Mouse (Mus musculus) lung, embryonic 16.5 days (tissue): ENCODE measurements at regions not wholly inside any gene's neighbourhood (a gene's known extent, or its start where the extent isn't known, plus 50 kb on each side); places are given as distances from the start of the nearest gene placed in this dataset.
"Not testable (repeated sequence)": the region's sequence is repeated elsewhere in the genome, so short reads cannot be mapped to it uniquely, and the experiment has no call there.

Experiments used
- ATAC-seq: fragments of 200-750 bp; cut with Nextera tagmentation; 2 replicates; pipeline ENCODE4 v1.8.0; 2017; ENCODE audit warnings: low read depth, mild to moderate bottlenecking, moderate library complexity
- H3K27ac ChIP-seq: fragments of 300-500 bp; sonication (generic); 2 replicates; pipeline ENCODE4 v1.5.1; 2014; ENCODE audit warnings: mild to moderate bottlenecking, control low read depth, low read length
- H3K27me3 ChIP-seq: fragments of 300-500 bp; sonication (generic); 2 replicates; pipeline ENCODE4 v1.6.1; 2014; ENCODE audit warnings: low read depth, low read length, mixed read lengths; ENCODE audit not compliant: control insufficient read depth, insufficient read depth
- H3K36me3 ChIP-seq: fragments of 300-500 bp; sonication (generic); 2 replicates; pipeline ENCODE4 v1.6.1; 2014; ENCODE audit warnings: low read length; ENCODE audit not compliant: control insufficient read depth, insufficient read depth
- H3K4me1 ChIP-seq: fragments of 300-500 bp; sonication (generic); replicated peaks from 2 replicates; pipeline ENCODE4 v1.6.1; 2014; ENCODE audit warnings: low read length, mixed read lengths; ENCODE audit not compliant: control insufficient read depth, insufficient read depth
- H3K4me2 ChIP-seq: fragments of 300-500 bp; sonication (generic); 2 replicates; pipeline ENCODE4 v1.6.1; 2014; ENCODE audit warnings: low read depth, low read length, control low read depth
- H3K4me3 ChIP-seq: fragments of 300-500 bp; sonication (generic); 2 replicates; pipeline ENCODE4 v1.5.1; 2014; ENCODE audit warnings: mild to moderate bottlenecking, low read length, control low read depth
- H3K9ac ChIP-seq: fragments of 300-500 bp; sonication (generic); 2 replicates; pipeline ENCODE4 v1.6.1; 2014; ENCODE audit warnings: low read length, control low read depth
- H3K9me3 ChIP-seq: fragments of 300-500 bp; sonication (generic); 2 replicates; pipeline ENCODE4 v1.6.1; 2016; ENCODE audit warnings: low read length; ENCODE audit not compliant: control insufficient read depth
- WGBS: fragments of 180-500 bp; shearing (Covaris S2); extraction: QIAGEN DNeasy Blood & Tissue Kit; methylation state at CpG from one replicate; pipeline ENCODE4 v1.1.7; 2014; 5-methylcytosine and 5-hydroxymethylcytosine counted together

DNA sequence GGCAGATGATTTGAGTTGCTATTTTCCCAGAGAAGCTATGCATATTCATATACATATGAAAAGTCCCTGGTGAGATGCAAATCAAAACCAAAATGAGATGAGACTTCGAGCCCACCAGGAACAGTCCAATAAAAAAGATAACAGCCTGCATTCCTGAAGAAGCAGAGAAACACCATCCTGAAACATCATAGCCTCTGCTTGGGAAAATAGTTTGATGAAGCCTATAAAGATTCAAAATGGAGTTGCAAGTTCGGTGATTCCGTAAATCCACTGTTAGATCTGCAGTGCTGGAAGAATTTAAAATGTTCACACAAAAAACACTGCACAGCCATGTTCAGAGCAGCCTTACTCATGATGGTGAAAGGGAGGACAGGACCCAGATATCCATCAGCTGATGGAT is 98.9 kb downstream of the Gm15319 start:
- not testable (repeated sequence) for H3K4me1 ChIP-seq, H3K36me3 ChIP-seq, H3K9ac ChIP-seq, H3K4me3 ChIP-seq, H3K4me2 ChIP-seq, H3K9me3 ChIP-seq, H3K27ac ChIP-seq, H3K27me3 ChIP-seq, ATAC-seq
- 84% methylated on average over 3 of the region's 3 CpGs for WGBS

DNA sequence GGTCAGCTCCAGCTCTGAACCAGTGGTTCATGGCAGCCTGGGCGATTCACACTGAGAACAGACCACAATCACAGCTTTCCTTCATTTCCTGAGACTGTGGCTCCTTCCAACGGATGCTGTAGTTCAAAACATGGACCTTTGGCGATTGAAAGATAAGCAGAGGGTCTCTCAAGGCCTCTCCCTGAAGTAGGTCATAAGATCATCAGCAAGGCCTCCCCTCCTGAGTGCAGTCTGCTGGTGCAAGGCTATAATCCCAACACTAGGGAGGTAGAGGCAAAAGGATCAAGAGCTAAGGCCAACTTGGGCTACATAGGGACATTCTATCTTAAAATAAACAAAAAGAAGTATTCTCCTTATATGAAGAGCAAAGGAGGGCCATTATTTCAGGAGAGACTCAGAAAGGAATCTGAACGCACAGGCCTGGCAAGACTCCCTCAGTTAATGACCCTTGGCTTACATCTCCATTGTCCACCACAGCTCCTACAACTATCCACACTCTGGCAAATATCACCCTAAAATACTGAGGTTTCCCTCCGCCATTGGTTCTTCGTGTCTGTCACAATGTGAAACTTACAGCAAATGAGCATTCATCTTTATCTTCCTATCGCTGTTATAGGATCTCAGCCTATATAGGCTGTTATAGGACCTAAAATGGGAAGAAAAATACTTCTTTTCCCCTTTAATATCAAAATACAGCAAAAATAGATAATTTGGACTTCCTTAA is 100.0 kb downstream of the Gm15319 start:
- not testable (repeated sequence) for H3K36me3 ChIP-seq, H3K9ac ChIP-seq, H3K27ac ChIP-seq, H3K4me2 ChIP-seq, H3K4me1 ChIP-seq, H3K4me3 ChIP-seq, ATAC-seq, H3K9me3 ChIP-seq, H3K27me3 ChIP-seq
- 68% methylated on average over 6 of the region's 7 CpGs for WGBS

DNA sequence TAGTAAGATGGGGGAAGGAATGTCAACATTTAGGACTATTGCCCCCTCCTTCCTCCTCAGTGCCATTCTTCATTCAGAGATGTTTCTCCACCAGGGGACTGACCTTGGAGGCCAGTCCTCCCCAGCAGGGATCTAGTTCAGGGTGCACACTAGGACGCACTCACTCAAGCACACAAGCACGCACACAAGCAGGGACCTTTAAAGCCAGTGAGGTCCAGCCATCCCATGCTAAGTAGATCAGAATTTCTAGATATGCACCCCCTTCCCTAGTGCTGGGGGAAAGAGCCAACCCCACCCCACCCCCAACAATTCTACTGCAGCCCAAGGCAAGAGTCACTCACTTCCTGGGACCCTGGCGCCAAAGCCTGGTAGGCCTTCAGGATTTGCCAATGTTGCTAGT is 100.8 kb downstream of the Gm15319 start:
- H3K36me3 ChIP-seq, H3K27ac ChIP-seq, H3K9me3 ChIP-seq, H3K4me2 ChIP-seq, H3K9ac ChIP-seq, H3K4me1 ChIP-seq, H3K27me3 ChIP-seq, ATAC-seq, H3K4me3 ChIP-seq: not testable (repeated sequence)
- no CpG with 5 or more reads among the region's 3 CpGs for WGBS

DNA sequence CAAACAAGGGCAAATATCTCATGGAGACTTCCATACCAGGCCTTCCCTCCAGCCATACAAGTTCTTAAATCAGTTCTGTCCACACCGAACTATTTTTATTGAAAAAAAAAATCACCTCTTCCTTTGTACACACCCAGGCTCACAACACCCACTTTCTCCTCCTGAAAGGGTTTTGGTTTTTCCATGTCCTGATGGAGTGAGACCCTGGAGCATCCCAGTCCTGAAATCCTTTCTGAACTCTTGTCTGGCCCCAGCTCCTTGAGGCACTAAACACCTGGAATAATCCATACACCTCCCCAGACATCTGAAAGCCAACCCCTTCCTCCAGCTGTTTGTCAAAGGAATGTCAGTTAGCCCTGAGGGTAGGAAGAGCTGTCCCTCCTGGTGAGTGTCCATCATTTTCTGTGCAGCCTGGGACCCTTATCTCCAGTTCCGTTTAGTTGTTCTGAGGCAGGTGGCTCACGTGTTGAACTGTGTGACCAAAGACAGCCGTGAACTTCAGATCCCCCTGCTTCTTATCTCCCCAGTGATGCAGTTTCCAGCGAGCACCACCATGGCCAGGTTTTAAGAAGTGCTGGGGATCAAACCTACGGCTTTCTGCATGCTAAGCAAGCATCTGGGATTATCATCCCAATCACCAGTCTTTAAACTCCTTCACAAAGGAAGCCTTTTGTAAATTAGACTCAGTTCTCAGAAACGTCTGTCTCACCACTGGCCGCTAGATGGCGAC is 101.4 kb downstream of the Gm15319 start:
- not testable (repeated sequence) for H3K27me3 ChIP-seq, H3K9me3 ChIP-seq, H3K9ac ChIP-seq, H3K4me1 ChIP-seq, H3K27ac ChIP-seq, H3K4me3 ChIP-seq, H3K36me3 ChIP-seq, H3K4me2 ChIP-seq
- 52% methylated on average over 5 of the region's 9 CpGs for WGBS
- ATAC-seq: peak; percentile 31; the same call in 1 of the 2 replicates

DNA sequence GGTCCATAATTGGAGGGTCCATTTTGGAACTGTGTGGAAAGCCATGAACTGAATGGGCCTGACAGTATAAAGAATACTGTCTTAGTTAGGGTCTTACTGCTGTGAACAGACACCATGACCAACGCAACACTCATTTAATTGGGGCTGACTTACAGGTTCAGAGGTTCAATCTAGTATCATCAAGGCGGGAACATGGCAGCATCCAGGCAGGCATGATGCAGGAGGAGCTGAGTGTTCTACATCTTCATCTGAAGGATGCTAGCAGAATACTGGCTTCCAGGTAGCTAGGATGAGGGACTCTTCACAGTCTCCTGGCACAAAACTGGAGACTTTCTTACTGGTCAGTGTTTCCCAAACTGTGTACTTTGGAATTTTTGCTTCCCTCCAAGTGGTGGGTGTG is 102.0 kb downstream of the Gm15319 start:
- ATAC-seq, H3K36me3 ChIP-seq, H3K4me2 ChIP-seq, H3K9ac ChIP-seq, H3K4me3 ChIP-seq, H3K27ac ChIP-seq, H3K9me3 ChIP-seq, H3K4me1 ChIP-seq, H3K27me3 ChIP-seq: not testable (repeated sequence)
- WGBS: no CpG with 5 or more reads among the region's 2 CpGs

DNA sequence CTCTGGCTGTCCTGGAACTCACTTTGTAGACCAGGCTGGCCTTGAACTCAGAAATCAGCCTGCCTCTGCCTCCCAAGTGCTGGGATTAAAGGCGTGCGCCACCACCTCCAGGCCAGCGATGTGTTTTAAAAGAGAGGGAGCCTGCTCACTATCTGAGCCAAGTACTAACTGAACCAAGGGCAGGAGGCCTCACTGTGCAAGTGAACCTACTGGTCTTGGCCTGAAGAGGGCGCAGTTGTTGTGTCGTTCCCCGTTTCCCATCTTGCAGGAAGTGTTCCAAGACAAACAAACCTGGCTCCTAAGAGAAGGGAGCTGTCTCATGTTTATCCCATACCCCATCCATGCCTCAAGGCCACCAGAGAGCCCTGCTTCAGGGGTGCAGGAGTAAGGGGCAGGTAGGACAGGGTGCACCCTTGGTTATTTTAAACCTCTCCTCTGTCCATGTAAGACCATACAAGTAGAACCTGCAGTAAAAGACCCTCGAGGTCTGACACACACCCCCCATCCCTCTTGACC is 102.8 kb downstream of the Gm15319 start:
- H3K4me1 ChIP-seq, H3K9me3 ChIP-seq, H3K27ac ChIP-seq, H3K9ac ChIP-seq, ATAC-seq, H3K4me3 ChIP-seq, H3K4me2 ChIP-seq, H3K27me3 ChIP-seq, H3K36me3 ChIP-seq: not testable (repeated sequence)
- WGBS: 95% methylated on average over 4 of the region's 7 CpGs

DNA sequence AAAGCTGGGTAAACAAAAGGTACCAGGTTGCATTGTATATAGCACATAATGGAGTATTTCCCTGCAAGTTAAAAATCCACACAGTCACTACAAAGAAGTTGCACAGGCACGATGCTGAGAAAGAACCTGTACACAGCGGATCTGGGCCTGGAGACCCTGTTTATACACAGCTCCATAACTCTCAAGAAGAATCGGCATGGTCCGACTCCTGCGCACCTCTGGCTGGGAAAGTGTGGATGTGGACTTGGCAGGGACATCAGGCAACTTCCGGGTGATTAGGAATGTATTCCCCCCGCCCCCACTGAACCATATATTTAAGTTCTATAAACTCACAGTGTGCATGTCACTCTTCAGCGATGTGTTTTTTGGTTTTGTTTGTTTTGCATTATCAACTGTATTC is 103.3 kb downstream of the Gm15319 start:
- H3K4me2 ChIP-seq, H3K27me3 ChIP-seq, H3K4me3 ChIP-seq, H3K9ac ChIP-seq, H3K4me1 ChIP-seq, ATAC-seq, H3K9me3 ChIP-seq, H3K36me3 ChIP-seq, H3K27ac ChIP-seq: not testable (repeated sequence)
- WGBS: 75% methylated on average over 7 of the region's 8 CpGs
